Mouse (Mus musculus): ENCODE measurements around the gene Zfp975. TPM values are rescaled to one million over a fixed set of nuclear protein-coding genes. Genes with fewer than 3 reads are reported as not detected.
A peak's percentile ranks its signal among the peaks of the same experiment; 100 is the strongest.
"Not testable (repeated sequence)": the region's sequence is repeated elsewhere in the genome, so short reads cannot be mapped to it uniquely, and the experiment has no call there.

Gene Zfp975
- polyA plus RNA-seq, 1 experiment from 2014 or later, result 10.4 TPM

DNA sequence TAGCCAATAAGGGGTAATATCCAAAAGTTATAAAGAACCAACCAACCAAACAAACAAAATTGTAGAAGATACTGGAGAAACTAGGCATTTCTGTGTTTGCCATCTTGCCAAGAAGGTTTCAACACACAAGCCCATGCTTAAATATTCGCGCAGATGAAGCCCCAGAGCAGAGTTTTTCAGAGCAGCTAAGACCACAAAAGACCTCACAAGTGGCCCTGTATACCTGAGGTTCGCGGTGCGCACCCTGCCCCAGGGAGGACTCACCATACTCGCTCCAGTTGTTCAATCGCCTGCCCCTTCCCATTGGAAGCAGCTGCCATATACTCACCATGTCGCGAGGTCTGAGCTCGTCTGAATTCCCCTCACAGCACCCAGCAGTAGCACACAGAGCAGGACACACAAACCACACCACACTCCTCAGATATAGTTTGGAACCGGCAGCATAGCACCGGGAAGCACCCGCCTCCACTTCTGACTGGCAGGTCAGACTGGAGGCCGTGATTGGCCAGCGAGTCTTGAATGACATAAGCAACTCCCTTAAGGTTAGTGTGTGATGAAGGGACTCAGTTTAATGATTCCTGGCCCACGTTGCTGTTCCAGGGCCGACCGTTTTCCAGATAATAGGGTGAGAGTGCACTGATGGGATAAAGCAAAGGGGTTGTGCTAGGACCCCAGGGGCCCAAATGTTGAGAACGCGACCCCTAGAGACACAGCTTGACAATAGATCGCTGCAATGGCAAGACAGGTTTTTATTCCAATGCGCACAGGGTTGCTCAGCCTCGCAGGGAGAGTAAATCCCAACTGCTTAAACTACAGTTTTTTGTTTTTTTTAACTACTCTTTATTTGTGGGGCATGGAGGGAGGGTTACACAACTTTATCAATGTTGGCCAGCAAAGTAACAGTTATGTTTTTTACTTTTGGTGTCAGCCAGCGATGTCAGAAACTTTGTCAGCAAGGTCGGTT lies 50.1 kb downstream of the Zfp975 start, which contains the start of gene Zfp976:
TSS of gene Zfp976 (minus strand) at position 437 of the 964 bp plus-strand sequence.
- H3K9me3 ChIP-seq (ENCODE audit: low read depth, low read length); H3K27me3 ChIP-seq (ENCODE audit: insufficient read depth, low read length); H3K4me1 ChIP-seq (ENCODE audit: insufficient read depth); H3K36me3 ChIP-seq (ENCODE audit: insufficient read depth): not testable (repeated sequence)
- peak within 1 kb of the TSS; percentile 57 for H3K4me2 ChIP-seq
- ATAC-seq (ENCODE audit: insufficient read depth) (peak; percentile 99), DNase-seq (peak; percentile 88)
- 2% methylated on average over 25 of the region's 25 CpGs for WGBS
- H3K9ac ChIP-seq, result peak within 1 kb of the TSS; percentile 46
- peak within 1 kb of the TSS; percentile 41 for H3K4me3 ChIP-seq (ENCODE audit: low read depth, low read length)
- peak; percentile 6; the same call in 1 of the 2 replicates for TF ChIP-seq CTCF (IDR thresholded peaks at IDR 0.05; ENCODE audit: low read depth)
- H3K27ac ChIP-seq (ENCODE audit: low read depth), result 0 out of 2 replicates have a peak within 1 kb of the TSS, but pooled peaks have one; percentile 18

DNA sequence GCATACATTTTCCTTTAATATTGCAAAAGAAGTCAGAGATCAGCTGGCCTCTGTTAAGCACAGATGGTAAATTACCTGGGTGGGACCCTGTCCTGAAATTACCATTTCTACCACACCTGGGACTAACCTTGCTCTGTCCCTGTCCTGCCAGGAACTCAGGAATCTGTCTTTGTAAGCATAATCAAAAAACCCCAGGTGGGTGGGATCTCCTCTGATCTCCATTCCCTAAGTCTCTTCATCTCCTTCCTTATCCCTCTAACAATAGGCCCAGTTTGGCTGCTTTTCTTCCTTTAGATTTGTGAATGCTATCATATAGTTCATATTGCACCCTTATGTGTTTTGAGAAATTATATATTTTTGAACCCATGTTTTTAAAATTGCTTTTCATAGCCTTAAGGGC lies 61.5 kb downstream of the Zfp975 start:
- H3K4me3 ChIP-seq (ENCODE audit: low read depth, low read length); DNase-seq; H3K4me1 ChIP-seq (ENCODE audit: insufficient read depth); H3K27ac ChIP-seq (ENCODE audit: low read depth); H3K9me3 ChIP-seq (ENCODE audit: low read depth, low read length); H3K9ac ChIP-seq; ATAC-seq (ENCODE audit: insufficient read depth); H3K36me3 ChIP-seq (ENCODE audit: insufficient read depth); H3K27me3 ChIP-seq (ENCODE audit: insufficient read depth, low read length); H3K4me2 ChIP-seq: not testable (repeated sequence)

Other genes starting within 250 kb of the Zfp975 start
- gene 4933421I07Rik, start 244.6 kb downstream of the Zfp975 start, polyA plus RNA-seq (2014; fragmentation: Nextera tagmentation; extraction: Ambion mirVana), result not detected in 2 replicates
- gene Zfp141, start 187.0 kb downstream of the Zfp975 start, polyA plus RNA-seq (2014; fragmentation: Nextera tagmentation; extraction: Ambion mirVana), result 11.6 and 12.2 TPM in 2 replicates
- gene Gm21028, start 114.2 kb downstream of the Zfp975 start, polyA plus RNA-seq (2014; fragmentation: Nextera tagmentation; extraction: Ambion mirVana), result not detected in 2 replicates
- 1.6 and 4.0 TPM in 2 replicates for gene Zfp977, start 100.2 kb downstream of the Zfp975 start, polyA plus RNA-seq (2014; fragmentation: Nextera tagmentation; extraction: Ambion mirVana)
- 2.7 and 3.9 TPM in 2 replicates for gene Zfp976, start 50.2 kb downstream of the Zfp975 start, polyA plus RNA-seq (2014; fragmentation: Nextera tagmentation; extraction: Ambion mirVana)
- not detected in 2 replicates for gene Gm17067, start 34.3 kb upstream of the Zfp975 start, polyA plus RNA-seq (2014; fragmentation: Nextera tagmentation; extraction: Ambion mirVana)
- not detected in 2 replicates for gene Vmn2r62, start 100.8 kb upstream of the Zfp975 start, polyA plus RNA-seq (2014; fragmentation: Nextera tagmentation; extraction: Ambion mirVana)
- not detected in 2 replicates for gene Gm2381, start 174.5 kb upstream of the Zfp975 start, polyA plus RNA-seq (2014; fragmentation: Nextera tagmentation; extraction: Ambion mirVana)
- gene Vmn2r63, start 241.1 kb upstream of the Zfp975 start, polyA plus RNA-seq (2014; fragmentation: Nextera tagmentation; extraction: Ambion mirVana), result not detected in 2 replicates

Measured in lung, embryonic 14.5 days (tissue).